Mouse (Mus musculus): ENCODE measurements around the gene Lrrc29.

Lrrc29 gene

DNA sequence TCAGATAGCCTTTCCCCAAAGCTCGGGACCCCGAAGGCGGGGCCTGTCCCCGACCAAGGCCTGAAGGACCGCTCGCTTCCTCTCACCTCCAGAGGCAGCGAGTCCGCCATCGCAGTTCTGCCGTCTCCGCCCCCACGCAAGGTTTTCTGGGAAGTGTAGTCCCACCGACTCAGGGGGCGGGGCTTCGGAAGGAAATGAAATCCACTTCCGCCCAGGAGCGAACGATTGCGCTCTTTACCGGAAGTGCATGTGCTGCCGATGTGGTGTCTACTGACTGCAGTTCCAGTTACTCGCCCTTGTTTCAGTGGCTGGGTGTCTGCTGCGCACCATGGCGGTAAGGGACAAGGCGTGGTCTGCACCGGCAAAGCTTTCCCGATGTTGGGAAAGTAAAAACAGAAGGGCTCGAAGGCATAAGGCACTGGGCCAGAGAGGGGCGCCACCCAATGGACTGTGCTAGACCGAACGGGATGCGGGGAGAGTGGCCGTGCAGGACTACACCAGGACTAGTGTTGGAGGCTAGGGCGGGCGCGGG lies at the start of gene Lrrc29, which contains the start of gene Tmem208:
TSS of gene Lrrc29 (minus strand) at position 138 of the 532 bp plus-strand sequence.
TSS of gene Tmem208 (plus strand) at position 214 of the 532 bp plus-strand sequence.
- peak; percentile 98 for DNase-seq

DNA sequence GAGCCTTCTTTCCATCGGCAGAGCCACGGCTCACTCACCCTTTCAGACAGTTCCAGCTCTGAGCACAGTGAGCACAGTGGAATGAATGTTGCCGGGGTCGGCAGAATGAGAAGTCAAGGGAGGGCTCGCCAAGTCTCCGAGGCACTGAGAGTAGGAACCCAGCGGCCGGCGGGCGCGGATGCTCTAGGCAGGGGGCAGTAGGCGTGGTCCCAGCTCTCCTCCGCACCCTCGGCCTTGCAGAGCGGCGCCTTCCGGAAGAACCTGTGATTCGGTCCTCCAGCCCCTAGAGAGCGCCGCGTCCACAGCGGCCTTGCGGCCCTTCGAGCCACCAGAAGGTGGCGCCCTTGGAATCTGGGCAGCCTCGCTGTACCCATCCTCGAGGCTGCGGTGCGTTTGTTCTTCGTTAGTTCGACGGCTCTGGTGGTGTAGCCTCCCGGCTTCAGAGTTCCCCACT lies 48.5 kb upstream of the Lrrc29 start:
- DNase-seq: no peak

DNA sequence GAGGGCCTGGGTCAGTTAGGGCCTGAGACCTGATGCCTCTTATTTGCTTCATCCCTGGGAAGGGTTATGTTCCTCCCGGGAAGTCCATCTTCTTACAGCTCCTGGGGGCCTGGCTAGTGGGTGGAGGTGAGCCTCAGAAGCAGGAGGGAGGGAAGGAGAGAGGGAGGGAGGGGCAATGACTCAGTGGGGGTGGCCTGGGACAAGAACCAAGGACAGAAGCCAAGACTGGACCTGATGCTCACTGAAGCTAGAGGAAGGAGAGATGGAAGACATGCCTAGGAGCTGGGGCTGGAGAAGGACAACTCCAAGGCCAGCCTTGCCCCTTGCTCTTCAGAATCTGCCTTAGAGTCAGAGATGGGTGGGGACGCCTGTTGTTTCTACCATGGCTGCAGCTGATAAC lies 47.0 kb upstream of the Lrrc29 start, which contains the start of gene Plekhg4:
TSS of gene Plekhg4 (plus strand) at position 243 of the 400 bp plus-strand sequence.
- DNase-seq: no peak

DNA sequence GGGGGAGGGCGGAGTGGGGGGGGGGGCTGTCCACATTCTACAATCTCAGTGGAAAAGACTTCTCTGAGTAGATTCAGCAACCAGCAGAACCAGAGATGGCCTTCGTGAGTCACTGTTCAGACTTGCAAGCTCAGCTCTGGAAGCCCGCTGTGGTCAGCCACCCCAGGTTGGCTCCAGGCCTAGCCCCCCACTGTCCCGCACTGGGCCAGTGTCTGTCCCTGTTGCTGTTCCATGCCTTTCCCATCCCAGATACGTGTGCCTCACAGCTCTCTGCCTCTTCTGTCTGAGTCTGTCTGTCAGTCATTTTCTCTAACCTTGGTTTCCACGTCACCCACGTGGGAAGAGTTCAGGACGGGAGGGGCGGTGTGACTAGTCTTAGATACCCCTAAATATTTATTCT lies 46.4 kb upstream of the Lrrc29 start:
- DNase-seq: no peak

DNA sequence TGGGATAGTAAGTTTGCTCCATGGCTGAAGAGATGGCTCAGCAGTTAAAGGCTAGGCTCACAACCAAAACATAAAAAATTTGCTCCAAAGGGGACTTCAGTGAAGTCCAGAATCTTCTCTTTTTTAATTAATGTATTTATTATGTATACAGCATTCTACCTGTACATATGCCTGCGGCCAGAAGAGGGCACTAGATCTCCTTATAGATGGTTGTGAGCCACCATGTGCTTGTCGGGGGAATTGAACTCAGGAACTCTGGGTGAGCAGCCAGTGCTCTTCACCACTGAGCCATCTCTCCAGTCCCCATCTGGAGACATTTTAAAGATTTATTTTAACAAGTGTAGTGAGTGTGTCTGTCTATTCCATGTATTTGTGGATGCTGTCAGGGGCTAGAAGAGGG lies 41.0 kb upstream of the Lrrc29 start:
- DNase-seq: no peak

DNA sequence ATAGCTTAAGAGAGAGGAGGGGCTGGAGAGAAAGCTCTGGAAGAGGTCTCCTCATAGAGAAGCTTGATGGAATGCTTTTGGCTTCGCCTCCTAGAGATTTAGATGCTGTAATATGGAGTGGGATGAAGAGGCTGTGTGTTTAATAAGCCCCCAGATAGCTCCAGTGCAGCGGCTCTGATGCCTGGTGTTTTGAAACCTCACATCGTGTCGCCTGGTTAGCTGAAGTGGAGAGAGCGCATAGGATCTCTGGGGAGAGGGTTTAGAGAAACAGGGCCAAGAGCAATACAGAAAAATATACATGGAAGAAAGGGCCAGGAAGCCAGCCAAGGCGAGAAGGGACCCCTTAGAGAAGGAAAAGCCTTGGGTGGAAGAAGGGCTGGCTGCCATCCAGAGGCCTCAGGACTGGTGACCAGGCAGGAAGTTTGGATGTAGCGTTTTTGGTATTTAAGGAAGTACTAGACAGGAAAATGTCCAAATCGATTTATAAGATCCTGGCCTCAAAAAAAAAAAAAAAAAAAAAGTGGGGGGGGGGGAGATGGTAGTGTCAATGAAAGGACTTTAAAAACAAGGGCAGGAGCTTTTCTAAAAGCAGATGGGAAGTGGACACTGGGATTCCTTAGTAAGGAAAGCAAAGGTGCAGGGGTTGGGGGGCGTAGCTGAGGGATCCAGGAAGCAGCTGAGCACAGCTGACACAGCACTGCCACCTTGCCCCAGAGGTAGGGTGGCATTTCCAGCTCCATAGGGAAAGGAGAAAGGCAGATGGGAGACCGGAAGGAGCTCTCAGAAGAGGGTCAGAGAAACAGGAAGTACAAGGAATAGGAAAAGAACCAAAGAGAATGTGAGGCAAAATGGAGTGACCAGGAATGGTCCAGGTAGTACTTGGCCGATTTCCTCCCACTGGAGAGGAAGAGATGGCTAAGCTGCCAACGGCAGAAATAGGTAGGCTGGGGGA lies 35.9 kb upstream of the Lrrc29 start:
- DNase-seq: no peak

DNA sequence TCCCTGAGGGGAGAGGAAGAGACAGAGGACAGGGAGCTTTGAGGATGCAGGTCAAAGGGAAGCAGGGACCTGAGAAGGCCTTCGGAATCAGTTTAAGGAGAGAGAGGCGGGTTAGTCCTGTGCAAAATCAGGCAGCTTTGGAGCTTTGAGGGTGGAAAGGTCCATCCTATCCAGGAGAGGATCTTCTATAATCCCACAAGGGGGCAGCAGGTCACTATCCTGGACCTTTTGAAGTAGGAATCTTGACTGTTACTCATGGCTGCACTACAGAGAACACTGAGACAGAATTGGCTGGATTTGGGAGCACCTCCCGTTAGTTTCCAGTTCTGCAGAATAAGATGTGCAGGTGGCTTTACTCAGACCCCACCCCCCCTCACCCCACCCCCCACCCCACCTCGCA lies 33.6 kb upstream of the Lrrc29 start:
- DNase-seq: no peak

DNA sequence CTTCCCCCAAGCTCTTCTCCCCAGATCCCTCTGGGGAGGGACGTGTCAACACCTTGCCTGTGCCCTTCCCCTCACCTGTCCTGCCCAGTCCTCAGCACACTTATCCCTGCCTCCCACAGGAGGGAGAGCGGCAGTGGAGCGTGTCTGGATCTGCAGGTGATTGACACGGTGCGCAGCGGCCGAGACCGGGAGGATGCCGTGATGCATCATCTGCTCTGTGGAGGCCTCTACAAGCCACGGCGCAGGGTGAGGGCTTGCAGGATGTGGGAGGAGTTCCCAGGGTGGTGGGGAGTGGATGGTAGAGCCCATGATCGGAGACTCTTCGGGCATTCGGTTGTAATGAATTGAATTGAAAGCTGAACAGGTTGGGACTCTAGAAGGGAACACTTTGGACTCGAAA lies 33.1 kb upstream of the Lrrc29 start:
- DNase-seq: no peak

DNA sequence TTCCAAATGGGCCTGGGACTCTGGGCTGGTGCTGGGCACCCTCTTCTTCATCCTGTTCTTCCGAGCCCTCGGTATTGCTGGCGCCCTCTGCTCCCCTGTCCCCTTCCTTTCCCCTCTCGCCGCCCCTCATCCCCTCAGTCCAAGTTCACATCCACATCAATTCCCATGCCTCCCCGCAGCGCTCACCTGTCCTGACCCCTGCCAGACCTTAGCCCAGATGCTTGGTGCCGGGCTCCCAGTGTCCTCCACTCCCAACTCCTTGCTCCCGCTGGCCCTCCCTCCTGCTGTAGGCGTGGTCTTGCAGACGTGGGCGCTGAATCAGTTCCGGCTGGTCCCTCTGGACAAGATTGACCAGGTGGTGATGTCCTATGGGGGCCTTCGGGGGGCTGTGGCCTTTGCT lies 30.6 kb upstream of the Lrrc29 start:
- no peak for DNase-seq

DNA sequence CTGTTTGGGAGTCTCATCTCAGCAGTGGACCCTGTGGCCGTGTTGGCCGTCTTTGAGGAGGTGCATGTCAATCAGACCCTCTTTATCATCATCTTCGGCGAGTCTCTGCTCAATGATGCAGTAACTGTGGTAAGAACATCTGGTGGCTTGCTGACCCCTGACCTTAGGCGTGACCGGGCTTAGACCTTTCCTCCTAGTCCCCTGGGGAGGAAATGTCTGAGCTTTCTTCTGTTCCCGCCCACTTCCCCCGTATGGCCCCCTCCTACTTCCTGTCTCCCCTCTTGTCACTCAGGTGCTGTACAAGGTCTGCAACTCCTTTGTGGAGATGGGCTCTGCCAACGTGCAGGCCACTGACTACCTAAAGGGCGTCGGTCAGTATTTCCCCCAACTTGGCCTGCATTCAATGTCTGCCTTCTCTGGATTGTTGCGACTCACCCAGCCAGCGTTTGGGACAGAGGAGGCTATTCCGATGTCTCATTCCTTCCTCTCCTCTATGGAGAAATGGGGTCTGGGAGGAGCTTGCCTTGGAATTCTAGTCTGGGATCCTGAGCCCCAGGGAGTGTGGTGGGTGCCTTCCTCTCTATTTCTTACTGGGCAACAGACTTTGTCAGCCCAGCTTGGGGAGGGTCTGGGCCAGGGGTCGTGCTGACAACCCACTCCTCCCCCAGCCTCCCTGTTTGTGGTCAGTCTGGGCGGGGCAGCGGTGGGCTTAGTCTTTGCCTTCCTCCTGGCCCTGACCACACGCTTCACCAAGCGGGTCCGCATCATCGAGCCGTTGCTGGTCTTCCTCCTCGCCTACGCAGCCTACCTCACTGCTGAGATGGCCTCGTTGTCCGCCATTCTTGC lies 29.3 kb upstream of the Lrrc29 start:
- peak; percentile 57 to 71 for DNase-seq

DNA sequence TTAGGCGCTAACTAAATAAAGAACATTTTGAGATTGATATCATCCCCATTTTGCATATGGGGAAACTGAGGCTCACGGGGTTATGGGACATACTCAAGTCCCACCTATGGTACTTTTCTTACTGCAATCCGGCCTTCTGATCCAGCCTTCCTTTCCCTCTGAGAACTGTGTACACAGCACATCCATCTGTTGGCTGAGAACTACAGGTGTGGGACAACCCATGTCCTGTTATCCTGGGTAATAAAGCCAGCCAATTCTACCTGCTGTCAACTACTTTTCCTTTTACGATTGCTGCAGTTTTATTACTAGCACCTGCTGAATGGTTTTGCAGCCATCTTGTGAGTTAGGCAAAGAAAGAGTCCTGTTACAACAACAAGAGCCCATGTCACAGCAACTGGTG lies 28.5 kb upstream of the Lrrc29 start:
- no peak for DNase-seq

DNA sequence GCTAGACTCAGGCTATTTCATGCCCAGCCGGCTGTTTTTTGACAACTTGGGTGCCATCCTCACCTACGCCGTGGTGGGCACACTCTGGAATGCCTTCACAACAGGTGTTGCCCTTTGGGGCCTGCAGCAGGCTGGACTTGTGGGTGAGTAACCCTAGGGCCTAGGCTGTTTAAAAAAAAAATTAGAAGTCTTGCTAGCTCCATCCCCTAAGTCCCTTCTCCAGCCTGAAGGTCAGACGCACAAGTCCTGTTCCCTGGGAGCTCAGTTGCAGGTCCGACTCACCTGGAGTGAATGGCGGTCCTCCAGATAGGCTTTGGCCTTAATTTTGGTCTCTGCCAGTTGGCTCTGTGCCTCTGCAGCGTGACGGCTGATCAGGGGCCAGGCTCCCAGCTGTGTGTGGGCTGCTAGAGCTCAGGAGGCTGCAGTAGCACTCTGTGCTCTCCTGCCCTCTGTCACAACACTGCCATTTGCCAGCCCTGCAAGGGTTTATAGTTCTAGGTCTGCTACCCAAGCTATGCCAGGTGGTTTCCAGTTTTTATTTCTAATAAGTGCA lies 27.6 kb upstream of the Lrrc29 start:
- no peak for DNase-seq

DNA sequence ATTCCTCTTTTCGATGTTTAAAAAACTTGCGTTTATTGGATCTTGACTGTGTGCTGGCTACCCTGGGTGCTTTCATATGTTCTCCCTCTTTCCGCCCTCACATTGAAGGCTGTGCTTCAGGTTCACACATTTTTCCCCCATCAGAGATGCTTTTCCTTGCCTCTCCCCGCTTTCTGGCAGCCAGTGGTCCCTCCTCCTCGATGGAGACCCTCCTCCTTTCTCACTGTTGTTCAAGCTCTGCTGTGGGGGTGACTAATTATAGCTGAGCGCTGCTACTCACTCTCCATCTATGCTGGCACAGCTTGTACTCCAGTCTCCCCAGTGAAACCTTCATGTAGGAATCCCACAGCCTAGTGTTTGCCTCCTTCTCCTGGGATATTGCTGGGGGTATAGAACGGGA lies 24.1 kb upstream of the Lrrc29 start:
- no peak for DNase-seq

DNA sequence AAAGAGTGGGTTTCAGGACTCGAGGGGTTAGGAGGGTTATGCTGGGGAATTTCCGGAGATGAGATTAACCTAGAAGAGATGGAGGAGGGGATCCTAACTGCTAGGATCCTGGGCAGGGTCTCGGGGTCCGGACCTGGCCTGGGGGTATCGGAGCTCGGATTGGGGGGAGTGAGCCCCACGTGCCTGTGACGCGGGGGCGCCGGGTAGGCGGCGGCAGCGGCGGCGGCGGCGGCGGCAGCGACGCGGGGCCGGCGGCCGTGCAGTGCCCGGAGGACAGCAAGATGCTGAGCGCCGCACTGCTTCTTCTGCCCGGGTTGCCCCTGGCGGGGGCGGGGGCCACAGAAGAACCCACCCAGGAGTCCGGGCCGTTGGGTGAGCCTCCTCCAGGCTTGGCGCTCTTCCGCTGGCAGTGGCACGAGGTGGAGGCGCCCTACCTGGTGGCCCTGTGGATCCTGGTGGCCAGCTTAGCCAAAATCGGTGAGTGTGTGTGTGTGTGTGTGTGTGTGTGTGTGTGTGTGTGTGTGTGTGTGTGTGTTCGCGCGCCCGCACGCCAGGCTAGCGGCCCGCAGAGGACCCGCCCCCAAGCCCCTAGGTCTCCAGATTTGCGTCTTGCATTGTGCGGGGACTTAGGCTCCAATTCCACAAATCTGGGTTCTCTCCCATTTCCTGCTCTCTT lies 23.2 kb upstream of the Lrrc29 start:
- peak; percentile 27 to 44 for DNase-seq

DNA sequence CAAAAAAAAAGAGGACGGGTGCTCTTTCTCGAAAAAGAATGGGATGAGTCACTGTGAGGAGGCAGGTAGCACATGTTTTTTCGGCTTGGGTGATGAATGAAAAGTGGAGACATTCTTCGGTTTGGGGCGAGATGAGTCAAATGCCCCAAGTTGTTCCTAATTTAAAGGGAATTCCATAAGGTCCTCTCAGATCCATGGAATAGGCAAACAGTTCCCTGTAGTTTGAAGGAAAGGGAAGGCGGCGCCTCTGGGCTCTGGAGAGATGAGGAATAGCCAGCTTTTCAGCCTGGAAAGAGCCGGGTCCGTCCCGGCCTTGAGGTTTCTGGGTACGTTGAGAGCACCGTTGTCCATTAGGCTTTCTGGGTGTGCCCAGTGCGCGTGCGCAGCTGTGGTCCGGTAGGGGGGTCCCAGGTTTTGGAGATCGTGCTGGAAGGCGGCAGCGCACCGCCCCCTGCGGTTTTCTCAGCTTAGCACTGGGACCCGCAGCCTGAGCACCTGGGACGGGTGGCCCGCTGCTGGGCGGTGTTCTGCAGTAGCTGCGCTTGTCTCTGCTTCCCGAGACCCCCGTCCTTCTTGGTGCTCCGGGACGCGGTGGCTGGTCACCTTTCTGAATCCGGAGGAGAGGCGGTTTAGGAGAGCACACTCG lies 22.5 kb upstream of the Lrrc29 start, which contains the start of gene Slc9a5:
TSS of gene Slc9a5 (plus strand) at position 394 of the 646 bp plus-strand sequence.
- peak; percentile 67 to 78 for DNase-seq

DNA sequence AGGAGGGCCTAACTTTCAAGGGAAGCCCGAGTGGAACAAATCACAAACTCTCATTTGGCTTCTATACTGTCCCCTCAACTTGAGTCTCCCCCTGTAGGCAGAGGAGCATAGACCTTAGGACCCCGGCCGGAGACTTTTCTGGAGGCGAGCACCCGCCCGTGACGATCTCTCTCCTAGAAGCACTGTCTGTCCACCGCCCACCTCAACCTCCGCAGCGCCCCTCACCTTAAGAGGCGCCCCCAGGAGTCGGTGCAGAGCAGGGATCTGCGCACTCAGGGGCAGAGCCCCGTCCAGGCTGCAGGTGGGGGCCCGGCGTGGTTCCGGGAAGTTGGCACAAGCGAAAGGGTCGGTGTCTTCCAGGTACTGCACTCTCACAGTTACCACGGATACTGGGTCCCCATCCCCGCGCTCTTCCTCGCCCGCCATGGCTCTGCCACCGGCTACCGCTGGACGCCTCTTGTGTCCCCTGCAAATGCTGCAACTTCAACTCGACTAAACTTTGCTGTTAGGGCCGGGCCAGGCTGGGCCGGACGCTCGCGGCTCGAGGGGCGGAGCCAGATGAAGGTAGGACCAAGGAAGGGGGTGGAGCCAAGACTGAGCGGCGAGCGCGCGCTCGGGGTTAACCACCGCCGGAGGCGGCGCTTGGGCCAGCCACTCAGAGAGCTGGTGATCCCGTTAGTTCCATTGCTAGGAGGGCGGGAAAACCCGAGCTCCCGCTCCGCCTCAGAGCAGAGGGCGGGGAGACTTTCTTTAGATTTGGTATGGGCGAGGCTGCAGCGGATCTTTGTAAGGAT lies 21.5 kb upstream of the Lrrc29 start, which contains the start of gene Fhod1:
TSS of gene Fhod1 (minus strand) at position 526 of the 794 bp plus-strand sequence.
- DNase-seq: peak; percentile 89

DNA sequence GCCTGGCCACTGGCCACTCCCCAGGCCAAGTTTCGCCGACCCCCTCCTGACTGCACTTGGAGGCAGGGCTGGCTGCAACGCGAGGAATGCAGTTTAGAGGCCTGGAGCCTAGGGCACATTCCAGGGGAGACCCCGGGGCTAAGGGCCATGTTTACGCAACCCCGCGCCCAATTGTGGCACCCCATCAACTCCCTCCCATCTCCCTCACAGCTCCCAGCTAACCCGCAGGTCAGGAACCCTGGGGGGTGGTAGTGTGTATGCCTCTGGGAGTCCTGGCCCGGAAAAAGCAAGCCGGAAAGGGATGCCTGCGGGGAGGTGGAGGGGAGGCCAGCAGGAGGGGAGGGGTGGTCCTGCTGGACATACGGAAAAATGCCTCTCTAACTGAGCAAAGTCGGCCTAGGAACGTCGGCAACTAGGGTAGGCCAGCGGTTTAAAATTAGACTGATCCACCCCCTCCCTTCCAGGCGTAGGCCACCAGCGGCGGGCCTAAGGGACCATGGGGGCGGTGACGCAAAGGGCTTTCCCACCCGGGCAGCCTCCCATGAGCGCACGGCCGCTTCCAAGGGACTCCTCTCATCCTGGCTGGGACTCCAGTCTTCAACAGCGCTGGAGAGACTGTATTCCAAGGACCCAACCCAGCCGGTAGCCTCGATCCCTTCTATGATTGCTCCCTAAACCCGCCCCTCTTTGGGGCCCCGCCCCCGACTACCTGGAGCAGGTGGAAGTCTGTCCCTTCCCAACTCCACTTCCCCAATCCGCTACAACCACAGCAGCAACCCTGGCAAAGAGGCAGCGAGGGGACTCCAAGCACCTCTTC lies 20.7 kb upstream of the Lrrc29 start:
- peak in 1 of 2 experiments; percentile 59 for DNase-seq

DNA sequence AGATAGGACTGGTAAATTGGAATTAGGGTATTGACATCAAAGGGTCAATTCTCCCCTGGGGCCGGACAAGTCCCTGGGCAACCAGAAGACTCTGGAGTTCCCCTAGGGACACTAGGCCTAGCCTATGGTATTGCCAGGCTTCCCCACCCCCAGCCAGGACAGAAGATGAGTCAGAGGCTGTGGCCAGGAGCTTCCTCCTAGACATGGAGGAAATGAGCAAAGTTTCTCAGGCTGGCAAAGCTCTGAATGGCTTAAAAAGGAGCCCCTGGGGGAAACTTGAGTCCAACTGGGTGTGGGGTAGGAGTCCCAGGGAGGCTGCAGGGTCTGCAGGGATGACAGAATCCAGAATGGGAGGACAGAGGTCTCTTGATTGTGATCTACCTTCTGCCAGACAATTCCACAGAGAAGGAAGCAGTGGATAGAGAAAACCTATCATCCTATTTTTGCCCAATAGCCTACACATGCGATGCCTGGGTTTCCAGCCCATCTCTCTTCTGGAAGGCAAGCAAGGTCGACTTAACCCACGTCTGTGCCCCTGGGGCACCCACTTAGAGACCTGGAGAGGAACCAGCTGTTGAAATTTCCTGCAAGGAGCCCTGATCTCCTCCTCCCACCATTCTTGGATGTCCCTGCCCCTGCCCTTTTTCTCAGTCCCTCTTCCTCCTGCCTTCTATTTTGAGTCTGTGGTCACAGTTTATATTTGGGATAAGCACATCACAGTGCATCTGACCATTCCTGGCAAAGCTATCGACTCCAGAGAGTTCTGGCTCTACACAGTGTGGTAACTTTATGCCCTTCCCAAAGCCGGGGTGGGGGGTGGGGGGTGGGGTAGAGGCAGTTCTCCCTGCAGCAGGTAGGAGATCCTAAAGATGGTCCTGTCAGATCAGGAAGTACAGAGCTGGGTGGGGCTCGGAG lies 19.2 kb upstream of the Lrrc29 start:
- no peak for DNase-seq
